Mouse (Mus musculus) liver, embryonic 13.5 days (tissue): ENCODE results near the gene Chst11. TPM values are rescaled to one million over a fixed set of nuclear protein-coding genes. Genes with fewer than 3 reads are reported as not detected.
A peak's percentile ranks its signal among the peaks of the same experiment; 100 is the strongest.

Experiments
- ATAC-seq: fragments of 200-750 bp; cut with Nextera tagmentation; 2 replicates; pipeline ENCODE4 v1.8.0; 2017; ENCODE audit warnings: low read depth, mild to moderate bottlenecking, moderate number of reproducible peaks, moderate library complexity
- DNase-seq: peaks from one replicate; pipeline ENCODE4 v3.0.0; 2022
- H3K27ac ChIP-seq: fragments of 300-500 bp; sonication (generic); 2 replicates; pipeline ENCODE4 v1.5.1; 2015; ENCODE audit warnings: moderate library complexity, mild to moderate bottlenecking, inconsistent platforms
- H3K27me3 ChIP-seq: fragments of 300-500 bp; sonication (generic); 2 replicates; pipeline ENCODE4 v1.6.1; 2015; ENCODE audit warnings: mild to moderate bottlenecking, inconsistent platforms
- H3K36me3 ChIP-seq: fragments of 300-500 bp; sonication (generic); 2 replicates; pipeline ENCODE4 v1.6.1; 2015; ENCODE audit warnings: mild to moderate bottlenecking, inconsistent platforms
- H3K4me1 ChIP-seq: fragments of 300-500 bp; sonication (generic); replicated peaks from 2 replicates; pipeline ENCODE4 v1.6.1; 2015; ENCODE audit warnings: inconsistent platforms
- H3K4me2 ChIP-seq: fragments of 300-500 bp; sonication (generic); 2 replicates; pipeline ENCODE4 v1.6.1; 2015; ENCODE audit warnings: inconsistent platforms, mild to moderate bottlenecking, moderate library complexity
- H3K4me3 ChIP-seq: fragments of 300-500 bp; sonication (generic); replicated peaks from 2 replicates; pipeline ENCODE4 v1.5.1; 2015; ENCODE audit warnings: mild to moderate bottlenecking, inconsistent platforms
- H3K9ac ChIP-seq: fragments of 300-500 bp; sonication (generic); 2 replicates; pipeline ENCODE4 v1.6.1; 2015; ENCODE audit warnings: mild to moderate bottlenecking, inconsistent platforms
- H3K9me3 ChIP-seq: fragments of 300-500 bp; sonication (generic); replicated peaks from 2 replicates; pipeline ENCODE4 v1.6.1; 2016; ENCODE audit warnings: inconsistent platforms
- WGBS: fragments of 180-500 bp; shearing (Covaris S2); methylation state at CpG from one replicate; pipeline ENCODE4 v1.1.7; 2015; ENCODE audit not compliant: insufficient replicate concordance; 5-methylcytosine and 5-hydroxymethylcytosine counted together
- polyA plus RNA-seq: library from polyadenylated mRNA; unstranded; fragments of >200 nt; fragmentation: Nextera tagmentation; extraction: Ambion mirVana; gene quantifications from 2 replicates; pipeline ENCODE4 v1.2.1, GENCODE M21; 2015

Chst11 gene
- polyA plus RNA-seq, 1 experiment from 2014 or later = 1.3 TPM

DNA sequence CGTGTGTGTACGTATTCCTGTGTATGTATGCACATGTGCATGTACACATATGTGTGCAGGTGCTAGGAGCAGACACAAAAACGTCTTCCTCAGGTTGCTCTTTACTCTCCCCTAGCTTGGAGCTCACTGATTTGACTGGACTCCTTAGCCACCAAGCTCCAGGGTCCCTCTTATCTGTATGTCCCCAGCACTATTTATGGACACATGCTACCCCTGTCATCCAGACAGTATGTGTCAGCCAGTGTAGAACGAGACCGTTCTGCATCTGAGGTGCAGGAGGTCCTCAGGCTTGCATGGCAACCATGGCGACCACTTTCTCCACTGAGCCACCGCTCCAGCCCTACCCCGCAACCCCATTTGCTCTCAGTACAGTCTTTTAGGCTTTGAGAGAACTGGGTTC lies 93.4 kb downstream of the Chst11 start:
- no peaks in the 10 kb centered on the region for H3K9me3 ChIP-seq
- no peak overlapping the region for H3K4me3 ChIP-seq
- no peak overlapping the region for H3K9ac ChIP-seq
- H3K4me2 ChIP-seq = no peak overlapping the region
- no peak overlapping the region for H3K27ac ChIP-seq
- DNase-seq = no peak
- peaks cover 62% of the 10 kb centered on the region for H3K4me1 ChIP-seq
- no peaks in the 10 kb centered on the region for H3K36me3 ChIP-seq
- WGBS = 52% methylated on average over 8 of the region's 8 CpGs
- no peaks in the 10 kb centered on the region for H3K27me3 ChIP-seq
- ATAC-seq = 0 out of 2 replicates have a peak, but pooled peaks have one; percentile 15

GRCm38 (mm10) chr10:83079755-83080154 lies 94.5 kb downstream of the Chst11 start:
- Histone ChIP-seq H3K36me3 (no peaks in the 10 kb centered on the region), H3K9ac (0 out of 2 replicates have a peak overlapping the region, but pooled peaks have one; percentile 41), H3K9me3 (no peaks in the 10 kb centered on the region), H3K4me2 (peak overlapping the region; percentile 50), H3K27ac (peak overlapping the region; percentile 53), H3K4me3 (no peak overlapping the region), H3K27me3 (no peaks in the 10 kb centered on the region), H3K4me1 (peaks cover 69% of the 10 kb centered on the region)
- DNase-seq = no peak
- 48% methylated on average over 13 of the region's 13 CpGs for WGBS
- no peak for ATAC-seq

DNA sequence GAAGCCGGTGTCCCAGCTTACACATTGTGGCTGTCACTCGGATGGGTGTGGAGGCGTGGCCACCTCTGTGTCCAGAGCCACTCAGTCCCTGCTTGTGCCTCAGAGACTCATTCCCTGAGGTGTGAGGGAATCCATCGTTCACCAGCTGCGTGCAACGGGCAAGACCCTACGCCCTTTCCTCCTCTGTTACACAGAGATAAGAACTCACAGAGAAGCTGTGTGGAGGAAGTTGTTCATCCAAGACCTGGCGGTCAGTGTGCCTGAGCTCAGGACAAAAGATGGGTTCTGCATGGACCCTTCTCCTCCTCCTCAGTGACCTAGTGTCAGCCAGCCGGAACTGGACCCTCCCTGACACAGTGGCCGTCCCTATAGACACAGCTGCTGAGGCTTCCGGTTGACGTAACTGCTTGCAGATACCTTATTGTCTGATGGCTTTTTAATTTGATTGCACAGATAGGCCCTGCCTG lies 95.0 kb downstream of the Chst11 start:
- Histone ChIP-seq H3K4me1 (peaks cover 72% of the 10 kb centered on the region), H3K4me3 (no peak overlapping the region), H3K36me3 (no peaks in the 10 kb centered on the region), H3K27ac (peak overlapping the region; percentile 53), H3K27me3 (no peaks in the 10 kb centered on the region), H3K9me3 (no peaks in the 10 kb centered on the region), H3K4me2 (peak overlapping the region; percentile 50), H3K9ac (peak overlapping the region; percentile 41)
- 14% methylated on average over 12 of the region's 12 CpGs for WGBS
- ATAC-seq (peak; percentile 90), DNase-seq (peak; percentile 64)

DNA sequence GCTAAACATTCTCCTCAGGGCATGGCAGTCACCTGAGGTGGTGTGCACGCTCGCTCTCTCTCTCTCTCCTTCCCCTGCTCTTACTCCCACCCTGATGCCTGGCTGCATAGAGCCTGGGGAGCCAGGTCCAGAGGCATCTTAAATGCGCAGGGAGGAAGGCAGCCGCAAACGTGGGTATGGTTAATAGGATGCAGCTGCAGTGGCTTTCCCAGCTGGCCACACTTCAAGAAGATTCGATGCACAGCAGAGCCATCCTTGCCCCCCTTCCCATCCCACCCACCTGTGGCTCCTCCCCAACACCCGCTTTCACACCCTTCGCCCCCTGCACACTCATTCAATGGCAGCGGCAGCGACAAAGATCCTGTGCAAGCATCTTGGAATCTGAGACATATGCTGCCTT lies 95.6 kb downstream of the Chst11 start:
- 0 out of 2 replicates have a peak overlapping the region, but pooled peaks have one; percentile 41 for H3K9ac ChIP-seq
- H3K27ac ChIP-seq = peak overlapping the region; percentile 53
- H3K4me3 ChIP-seq = no peak overlapping the region
- no peaks in the 10 kb centered on the region for H3K27me3 ChIP-seq
- no peak for ATAC-seq
- no peaks in the 10 kb centered on the region for H3K36me3 ChIP-seq
- 72% methylated on average over 10 of the region's 10 CpGs for WGBS
- H3K4me2 ChIP-seq = no peak overlapping the region
- H3K4me1 ChIP-seq = peaks cover 76% of the 10 kb centered on the region
- no peaks in the 10 kb centered on the region for H3K9me3 ChIP-seq
- DNase-seq = no peak

GRCm38 (mm10) chr10:83083946-83084345 lies 98.6 kb downstream of the Chst11 start:
- WGBS = 16% methylated on average over 9 of the region's 9 CpGs
- peak; percentile 45 for ATAC-seq
- peak; percentile 25 for DNase-seq
- Histone ChIP-seq H3K4me1 (peaks cover 70% of the 10 kb centered on the region), H3K27ac (peak overlapping the region; percentile 13; the same call in 1 of the 2 replicates), H3K9me3 (no peaks in the 10 kb centered on the region), H3K36me3 (no peaks in the 10 kb centered on the region), H3K27me3 (no peaks in the 10 kb centered on the region), H3K4me2 (peak overlapping the region; percentile 9), H3K9ac (peak overlapping the region; percentile 46; the same call in 1 of the 2 replicates), H3K4me3 (no peak overlapping the region)

- no peaks in the 10 kb centered on the region for H3K9me3 ChIP-seq
- no peak overlapping the region for H3K4me2 ChIP-seq
- H3K27ac ChIP-seq = no peak overlapping the region
- 0 out of 2 replicates have a peak, but pooled peaks cover 4% of the 10 kb centered on the region for H3K36me3 ChIP-seq
- no peak overlapping the region for H3K9ac ChIP-seq
- ATAC-seq (no peak), DNase-seq (no peak)
- H3K4me3 ChIP-seq = no peak overlapping the region
- no peaks in the 10 kb centered on the region for H3K27me3 ChIP-seq
- H3K4me1 ChIP-seq = peaks cover 30% of the 10 kb centered on the region
- 84% methylated on average over 7 of the region's 7 CpGs for WGBS
Measured at GRCm38 (mm10) chr10:83088318-83088717, 103.0 kb downstream of the Chst11 start.

- no peaks in the 10 kb centered on the region for H3K9me3 ChIP-seq
- no peak overlapping the region for H3K4me3 ChIP-seq
- no peaks in the 10 kb centered on the region for H3K27me3 ChIP-seq
- 77% methylated on average over 2 of the region's 2 CpGs for WGBS
- peaks cover 30% of the 10 kb centered on the region for H3K4me1 ChIP-seq
- no peak for ATAC-seq
- H3K9ac ChIP-seq = no peak overlapping the region
- H3K27ac ChIP-seq = no peak overlapping the region
- DNase-seq = no peak
- no peak overlapping the region for H3K4me2 ChIP-seq
- 0 out of 2 replicates have a peak, but pooled peaks cover 4% of the 10 kb centered on the region for H3K36me3 ChIP-seq
Measured at GRCm38 (mm10) chr10:83088826-83089225, 103.5 kb downstream of the Chst11 start.

DNA sequence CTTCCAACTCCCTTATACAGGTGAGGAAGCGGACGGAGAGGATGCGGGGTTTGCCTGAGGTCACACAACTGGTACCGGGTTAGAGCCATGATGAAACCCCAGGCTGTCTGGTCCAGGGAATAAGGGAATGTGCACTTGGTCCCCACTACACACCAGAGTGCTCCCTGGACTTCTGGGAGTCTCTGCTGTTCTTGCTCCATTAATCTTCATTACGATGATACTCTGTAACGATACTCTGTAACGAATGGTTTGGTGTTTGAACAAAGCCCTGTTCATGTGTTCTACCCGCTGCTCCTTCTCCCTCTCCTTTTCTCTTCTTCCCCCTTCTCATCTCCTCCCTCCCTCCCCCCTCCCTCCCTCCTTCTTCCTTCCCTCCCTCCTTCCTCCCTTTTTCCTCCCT lies 104.9 kb downstream of the Chst11 start:
- H3K9me3 ChIP-seq = no peaks in the 10 kb centered on the region
- no peaks in the 10 kb centered on the region for H3K27me3 ChIP-seq
- H3K4me2 ChIP-seq = no peak overlapping the region
- WGBS = 88% methylated on average over 8 of the region's 8 CpGs
- ATAC-seq (no peak), DNase-seq (no peak)
- H3K36me3 ChIP-seq = 0 out of 2 replicates have a peak, but pooled peaks cover 4% of the 10 kb centered on the region
- no peak overlapping the region for H3K9ac ChIP-seq
- H3K4me1 ChIP-seq = peaks cover 28% of the 10 kb centered on the region
- H3K27ac ChIP-seq = no peak overlapping the region
- no peak overlapping the region for H3K4me3 ChIP-seq

DNA sequence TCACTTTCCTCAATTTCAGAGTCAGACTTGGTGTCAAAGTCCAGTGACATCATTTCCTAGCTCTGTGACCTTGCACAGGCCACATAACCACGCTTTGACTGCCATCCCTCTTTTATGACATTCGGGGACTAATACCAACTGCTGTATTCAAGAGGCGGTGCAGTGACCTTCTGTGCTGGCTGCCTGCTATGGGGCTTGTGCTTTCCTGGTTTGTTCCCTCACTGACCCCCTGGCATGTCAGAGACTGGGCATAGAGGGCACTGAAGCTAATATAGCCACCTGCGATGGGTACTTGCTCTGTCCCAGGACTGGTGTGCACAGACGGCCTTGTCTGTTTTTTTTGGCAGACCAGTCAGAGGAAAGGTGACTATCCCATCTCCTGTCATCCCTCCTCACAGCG lies 108.4 kb downstream of the Chst11 start:
- Histone ChIP-seq H3K4me1 (peaks cover 27% of the 10 kb centered on the region), H3K4me3 (no peak overlapping the region), H3K4me2 (no peak overlapping the region), H3K27me3 (no peaks in the 10 kb centered on the region), H3K9me3 (no peaks in the 10 kb centered on the region), H3K27ac (no peak overlapping the region), H3K36me3 (0 out of 2 replicates have a peak, but pooled peaks cover 4% of the 10 kb centered on the region), H3K9ac (no peak overlapping the region)
- DNase-seq (no peak), ATAC-seq (no peak)
- 66% methylated on average over 6 of the region's 6 CpGs for WGBS

- no peaks in the 10 kb centered on the region for H3K27me3 ChIP-seq
- H3K9ac ChIP-seq = no peak overlapping the region
- WGBS = 71% methylated on average over 10 of the region's 10 CpGs
- DNase-seq = no peak
- H3K9me3 ChIP-seq = no peaks in the 10 kb centered on the region
- H3K27ac ChIP-seq = no peak overlapping the region
- H3K36me3 ChIP-seq = 0 out of 2 replicates have a peak, but pooled peaks cover 4% of the 10 kb centered on the region
- H3K4me2 ChIP-seq = no peak overlapping the region
- no peak for ATAC-seq
- H3K4me3 ChIP-seq = no peak overlapping the region
- H3K4me1 ChIP-seq = peaks cover 32% of the 10 kb centered on the region
Measured at GRCm38 (mm10) chr10:83094248-83094647, 109.0 kb downstream of the Chst11 start.

- Histone ChIP-seq H3K4me3 (no peak overlapping the region), H3K9ac (no peak overlapping the region), H3K27ac (no peak overlapping the region), H3K4me1 (peaks cover 34% of the 10 kb centered on the region), H3K4me2 (no peak overlapping the region), H3K27me3 (no peaks in the 10 kb centered on the region), H3K36me3 (0 out of 2 replicates have a peak, but pooled peaks cover 4% of the 10 kb centered on the region), H3K9me3 (no peaks in the 10 kb centered on the region)
- DNase-seq (no peak), ATAC-seq (no peak)
- 66% methylated on average over 16 of the region's 16 CpGs for WGBS
Measured at GRCm38 (mm10) chr10:83094821-83095725, 109.8 kb downstream of the Chst11 start.
